Mouse (Mus musculus): ENCODE measurements around the gene Hectd2.

DNA sequence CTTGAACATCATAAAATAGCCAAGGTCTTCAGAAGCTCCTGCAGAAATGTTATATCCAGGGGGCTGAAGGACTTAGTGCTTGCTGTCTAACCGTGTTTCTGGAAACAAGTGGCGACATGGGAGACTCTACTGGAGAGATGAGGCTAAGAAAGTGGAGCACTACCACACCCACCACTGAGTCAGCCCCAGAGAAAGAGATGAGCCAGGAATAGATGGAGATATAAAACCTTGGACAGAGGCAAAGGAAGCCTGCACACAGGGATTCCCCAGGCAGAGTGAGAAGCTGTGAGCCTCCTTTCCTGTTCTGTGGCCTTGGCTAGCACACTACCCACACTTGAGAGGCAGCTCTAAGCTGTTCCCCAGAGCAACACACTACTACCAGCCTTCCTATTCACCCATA, 49.7 kb upstream of the Hectd2 start:
- no peak for TF ChIP-seq CTCF (IDR thresholded peaks at IDR 0.05; ENCODE audit: extremely low read depth, insufficient read depth, insufficient read length, insufficient replicate concordance)
- no peak for TF ChIP-seq POLR2A (IDR thresholded peaks at IDR 0.05; ENCODE audit: low read depth, low read length)

Measured in spleen, adult 2 months (tissue).